Mouse (Mus musculus) stomach, postnatal 0 days (tissue): ENCODE measurements at regions not wholly inside any gene's neighbourhood (a gene's known extent, or its start where the extent isn't known, plus 50 kb on each side); places are given as distances from the start of the nearest gene placed in this dataset.

Experiments used
- ATAC-seq: fragments of 200-750 bp; cut with Nextera tagmentation; 2 replicates; pipeline ENCODE4 v1.8.0; 2017; ENCODE audit not compliant: low FRiP score, low TSS enrichment
- DNase-seq: peaks from one replicate; pipeline ENCODE4 v3.0.0-alpha.2; 2016; ENCODE audit warnings: low spot score
- H3K27ac ChIP-seq: fragments of 300-500 bp; sonication (generic); replicated peaks from 2 replicates; pipeline ENCODE4 v1.5.1; 2014; ENCODE audit warnings: mild to moderate bottlenecking, control low read depth
- H3K27me3 ChIP-seq: fragments of 300-500 bp; sonication (generic); 2 replicates; pipeline ENCODE4 v1.6.1; 2014; ENCODE audit warnings: low read length; ENCODE audit not compliant: control insufficient read depth, insufficient read depth
- H3K36me3 ChIP-seq: fragments of 300-500 bp; sonication (generic); 2 replicates; pipeline ENCODE4 v1.6.1; 2014; ENCODE audit warnings: low read length, mixed read lengths; ENCODE audit not compliant: control insufficient read depth, insufficient read depth
- H3K4me1 ChIP-seq: fragments of 300-500 bp; sonication (generic); replicated peaks from 2 replicates; pipeline ENCODE4 v1.6.1; 2014; ENCODE audit warnings: antibody characterized with exemption; ENCODE audit not compliant: control insufficient read depth, insufficient read depth
- H3K4me2 ChIP-seq: fragments of 300-500 bp; sonication (generic); replicated peaks from 2 replicates; pipeline ENCODE4 v1.6.1; 2014; ENCODE audit warnings: low read depth, mild to moderate bottlenecking, control low read depth, moderate library complexity
- H3K4me3 ChIP-seq: fragments of 300-500 bp; sonication (generic); 2 replicates; pipeline ENCODE4 v1.5.1; 2014; ENCODE audit warnings: low read depth, low read length, control low read depth
- H3K9ac ChIP-seq: fragments of 300-500 bp; sonication (generic); 2 replicates; pipeline ENCODE4 v1.6.1; 2014; ENCODE audit warnings: mild to moderate bottlenecking, low read length, control low read depth, mixed read lengths
- H3K9me3 ChIP-seq: fragments of 300-500 bp; sonication (generic); 2 replicates; pipeline ENCODE4 v1.6.1; 2016; ENCODE audit warnings: low read length; ENCODE audit not compliant: control insufficient read depth
- CTCF ChIP-seq: IDR thresholded peaks from 2 replicates; pipeline ENCODE4 v1.5.1; 2016; ENCODE audit warnings: antibody characterized with exemption, low read depth, mild to moderate bottlenecking, moderate library complexity
- EP300 ChIP-seq: optimal IDR thresholded peaks from 2 replicates; pipeline ENCODE3; 2016; ENCODE audit warnings: antibody characterized with exemption
- WGBS: fragments of 180-500 bp; shearing (Covaris S2); extraction: QIAGEN DNeasy Blood & Tissue Kit; methylation state at CpG from one replicate; pipeline ENCODE4 v1.1.7; 2014; 5-methylcytosine and 5-hydroxymethylcytosine counted together

GRCm38 (mm10) chr10:37615926-37616691, 477.4 kb upstream of the Marcks start:
- TF ChIP-seq EP300 (no peak), CTCF (no peak)
- DNase-seq: peak; percentile 19
- H3K9ac ChIP-seq: no peak overlapping the region
- H3K9me3 ChIP-seq: no peaks in the 10 kb centered on the region
- 36% methylated on average over 4 of the region's 4 CpGs for WGBS
- H3K4me3 ChIP-seq: no peak overlapping the region
- H3K27ac ChIP-seq: no peak overlapping the region; the same call in 1 of the 2 replicates
- H3K4me1 ChIP-seq: no peaks in the 10 kb centered on the region
- H3K27me3 ChIP-seq: no peaks in the 10 kb centered on the region
- peak; percentile 71 for ATAC-seq
- H3K36me3 ChIP-seq: no peaks in the 10 kb centered on the region
- H3K4me2 ChIP-seq: no peak overlapping the region

GRCm38 (mm10) chr10:37613936-37614335, 475.2 kb upstream of the Marcks start:
- Histone ChIP-seq H3K27me3 (no peaks in the 10 kb centered on the region), H3K4me3 (no peak overlapping the region), H3K4me1 (no peaks in the 10 kb centered on the region), H3K36me3 (no peaks in the 10 kb centered on the region), H3K9me3 (no peaks in the 10 kb centered on the region), H3K4me2 (no peak overlapping the region), H3K27ac (no peak overlapping the region), H3K9ac (no peak overlapping the region)
- ATAC-seq (no peak), DNase-seq (no peak)
- no peak for TF ChIP-seq EP300
- WGBS: 47% methylated on average over 1 of the region's 1 CpGs

- no peak overlapping the region for H3K4me2 ChIP-seq
- no peak for DNase-seq
- H3K9me3 ChIP-seq: no peaks in the 10 kb centered on the region
- H3K9ac ChIP-seq: no peak overlapping the region
- no peaks in the 10 kb centered on the region for H3K36me3 ChIP-seq
- H3K4me1 ChIP-seq: no peaks in the 10 kb centered on the region
- TF ChIP-seq CTCF (no peak), EP300 (no peak)
- no peak overlapping the region for H3K27ac ChIP-seq
- no peaks in the 10 kb centered on the region for H3K27me3 ChIP-seq
- no peak overlapping the region for H3K4me3 ChIP-seq
- WGBS: 24% methylated on average over 1 of the region's 1 CpGs
- no peak for ATAC-seq
Observed at GRCm38 (mm10) chr10:37603529-37603928, 464.8 kb upstream of the Marcks start.

- no peaks in the 10 kb centered on the region for H3K4me1 ChIP-seq
- no peak overlapping the region for H3K27ac ChIP-seq
- TF ChIP-seq CTCF (no peak), EP300 (no peak)
- H3K9me3 ChIP-seq: no peaks in the 10 kb centered on the region
- H3K4me3 ChIP-seq: no peak overlapping the region
- no peak overlapping the region for H3K4me2 ChIP-seq
- WGBS: 20% methylated on average over 2 of the region's 2 CpGs
- ATAC-seq (no peak), DNase-seq (no peak)
- no peak overlapping the region for H3K9ac ChIP-seq
- no peaks in the 10 kb centered on the region for H3K36me3 ChIP-seq
- H3K27me3 ChIP-seq: no peaks in the 10 kb centered on the region
Observed at GRCm38 (mm10) chr10:37602936-37603335, 464.2 kb upstream of the Marcks start.

- no peaks in the 10 kb centered on the region for H3K4me1 ChIP-seq
- 55% methylated on average over 2 of the region's 2 CpGs for WGBS
- ATAC-seq: no peak
- no peak overlapping the region for H3K9ac ChIP-seq
- no peak overlapping the region for H3K4me2 ChIP-seq
- H3K36me3 ChIP-seq: no peaks in the 10 kb centered on the region
- H3K9me3 ChIP-seq: no peaks in the 10 kb centered on the region
- no peak for DNase-seq
- H3K27ac ChIP-seq: no peak overlapping the region
- no peak overlapping the region for H3K4me3 ChIP-seq
- no peak for TF ChIP-seq EP300
- no peak for TF ChIP-seq CTCF
- H3K27me3 ChIP-seq: no peaks in the 10 kb centered on the region
Observed at GRCm38 (mm10) chr10:37589889-37590288, 451.2 kb upstream of the Marcks start.

GRCm38 (mm10) chr10:37589009-37589408, 450.3 kb upstream of the Marcks start:
- no peak overlapping the region for H3K4me2 ChIP-seq
- DNase-seq (no peak), ATAC-seq (no peak)
- WGBS: 97% methylated on average over 1 of the region's 1 CpGs
- H3K4me3 ChIP-seq: no peak overlapping the region
- H3K9ac ChIP-seq: no peak overlapping the region
- no peaks in the 10 kb centered on the region for H3K36me3 ChIP-seq
- H3K9me3 ChIP-seq: no peaks in the 10 kb centered on the region
- TF ChIP-seq CTCF: no peak
- TF ChIP-seq EP300: no peak
- no peaks in the 10 kb centered on the region for H3K4me1 ChIP-seq
- no peak overlapping the region for H3K27ac ChIP-seq
- H3K27me3 ChIP-seq: no peaks in the 10 kb centered on the region
